Mouse (Mus musculus) T-helper 1 cell (primary cell): ENCODE measurements at regions not wholly inside any gene's neighbourhood (a gene's known extent, or its start where the extent isn't known, plus 50 kb on each side); places are given as distances from the start of the nearest gene placed in this dataset.
"Not testable (repeated sequence)": the region's sequence is repeated elsewhere in the genome, so short reads cannot be mapped to it uniquely, and the experiment has no call there.

ENCODE experiments used
- in situ Hi-C: fragments of 300-600 bp; cut with MboI, MseI; formaldehyde crosslinking; loops from one replicate; pipeline ENCODE4 v1.15.1; 2025; ENCODE audit warnings: high pct_unique_total_duplicates

GRCm38 (mm10) chr8:86280093-86280721, 300.3 kb downstream of the Abcc12 start:
- in situ Hi-C loops = no loop called here

- in situ Hi-C loops = no loop called here
Measured at GRCm38 (mm10) chr8:86275699-86276098, 304.8 kb downstream of the Abcc12 start.

DNA sequence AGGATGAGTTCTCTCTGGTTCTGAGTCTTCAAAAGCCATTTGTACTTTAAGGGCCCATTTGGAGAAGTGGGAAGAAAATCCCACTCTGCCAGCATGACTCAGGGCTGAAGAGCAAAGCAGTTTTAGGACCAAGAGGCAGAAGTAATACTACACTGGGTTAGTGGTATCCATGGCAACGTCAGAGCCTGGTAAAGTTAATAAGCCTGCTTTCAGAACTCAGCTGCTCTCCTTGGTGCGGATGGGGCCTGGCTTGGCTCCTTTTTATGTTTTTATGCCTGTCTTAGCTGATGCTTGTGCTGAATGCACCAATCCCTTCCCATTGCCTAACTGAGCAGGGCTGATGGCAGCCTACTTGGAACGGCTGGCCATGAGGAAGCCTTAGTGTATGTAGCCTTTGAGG, 306.7 kb downstream of the Abcc12 start:
- in situ Hi-C loops = no loop called here

GRCm38 (mm10) chr8:86272626-86273025, 307.9 kb downstream of the Abcc12 start:
- in situ Hi-C loops = no loop called here

- in situ Hi-C loops = no loop called here
Measured at GRCm38 (mm10) chr8:86271477-86271876, 309.0 kb downstream of the Abcc12 start.

DNA sequence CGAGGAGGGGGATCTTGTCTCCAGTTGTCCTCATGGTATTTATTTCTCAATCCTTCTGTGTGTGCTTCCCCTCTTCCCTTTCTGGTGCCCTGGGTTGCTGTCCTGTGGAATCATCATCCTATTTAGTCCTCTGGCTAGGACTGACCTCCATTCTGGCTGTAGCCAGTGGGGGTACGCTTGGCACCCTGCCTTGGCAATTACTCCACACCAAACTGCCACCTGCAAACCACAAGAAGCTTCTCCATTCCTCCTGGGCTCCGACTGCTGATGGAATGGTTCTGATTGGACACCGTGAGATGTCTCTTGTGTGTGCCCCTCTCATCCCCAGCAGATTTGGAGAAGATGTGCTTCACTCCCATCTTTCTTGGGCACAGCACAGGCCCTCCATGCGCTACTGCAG, 322.5 kb downstream of the Abcc12 start:
- in situ Hi-C loops = no loop called here

DNA sequence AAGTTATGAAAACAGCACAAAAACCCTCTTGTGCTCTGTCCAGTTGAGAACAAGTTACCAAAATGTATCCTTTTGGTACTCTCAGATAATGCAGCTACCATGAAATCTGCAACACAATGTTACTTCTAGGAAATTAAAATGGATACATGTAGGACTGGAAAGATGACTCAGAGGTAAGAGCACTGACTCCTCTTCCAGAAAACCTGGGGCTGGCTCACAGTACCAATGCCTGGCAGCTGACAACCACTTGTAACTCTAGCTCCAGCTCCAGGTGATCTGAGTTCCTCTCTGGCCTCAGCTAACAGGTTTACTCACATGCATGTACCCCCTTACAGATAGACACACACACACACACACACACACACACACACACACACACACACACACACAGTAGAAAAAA, 325.1 kb downstream of the Abcc12 start:
- in situ Hi-C loops = no loop called here

DNA sequence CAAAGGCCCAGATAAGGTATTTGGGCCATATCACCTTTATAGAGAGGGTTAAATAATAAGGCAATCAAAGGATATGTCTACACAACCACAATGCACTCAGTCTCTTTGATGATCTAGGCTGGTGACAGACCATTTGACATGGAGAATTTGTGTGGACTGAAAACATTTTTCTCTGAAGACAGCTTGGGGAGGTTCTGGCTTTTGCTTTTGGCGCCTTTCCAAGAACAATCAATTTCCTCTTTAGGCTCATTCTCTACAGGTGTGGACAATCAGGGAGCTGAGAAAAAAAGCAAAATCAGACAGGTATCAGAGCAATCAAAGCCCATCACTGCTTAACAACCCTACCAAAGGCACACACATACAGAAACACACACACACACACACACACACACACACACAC, 325.8 kb downstream of the Abcc12 start:
- in situ Hi-C loops = no loop called here

GRCm38 (mm10) chr8:86252696-86253355, 327.7 kb downstream of the Abcc12 start:
- in situ Hi-C loops = no loop called here

- in situ Hi-C loops = no loop called here
Measured at GRCm38 (mm10) chr8:86234696-86235095, 345.8 kb downstream of the Abcc12 start.

DNA sequence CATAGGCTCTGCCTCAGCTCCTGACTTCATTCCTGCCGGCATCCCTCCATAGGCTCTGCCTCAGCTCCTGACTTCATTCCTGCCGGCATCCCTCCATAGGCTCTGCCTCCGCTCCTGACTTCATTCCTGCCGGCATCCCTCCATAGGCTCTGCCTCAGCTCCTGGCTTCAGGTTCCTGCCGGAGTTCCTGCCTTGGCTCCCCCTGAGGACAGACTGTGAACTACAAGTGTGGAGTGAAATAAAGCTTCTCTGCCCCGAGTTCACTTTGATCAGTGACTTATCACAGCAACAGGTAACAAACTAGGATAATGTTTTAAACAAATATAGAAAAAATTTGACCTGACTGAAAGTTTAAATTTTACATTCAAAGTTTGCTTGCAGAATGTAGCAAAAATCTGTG, 348.5 kb downstream of the Abcc12 start:
- in situ Hi-C loops = not testable (repeated sequence)

GRCm38 (mm10) chr8:86224851-86225250, 355.6 kb downstream of the Abcc12 start:
- in situ Hi-C loops = no loop called here

- in situ Hi-C loops = no loop called here
Measured at GRCm38 (mm10) chr8:86222715-86223114, 357.8 kb downstream of the Abcc12 start.

GRCm38 (mm10) chr8:86222228-86222627, 358.3 kb downstream of the Abcc12 start:
- in situ Hi-C loops = no loop called here

- in situ Hi-C loops = no loop called here
Measured at GRCm38 (mm10) chr8:86214399-86214798, 366.1 kb downstream of the Abcc12 start.

GRCm38 (mm10) chr8:86212461-86212860, 368.0 kb downstream of the Abcc12 start:
- in situ Hi-C loops = no loop called here

GRCm38 (mm10) chr8:86208812-86209262, 368.1 kb downstream of the Phkb start:
- in situ Hi-C loops = no loop called here

- in situ Hi-C loops = no loop called here
Measured at GRCm38 (mm10) chr8:86204421-86205229, 363.9 kb downstream of the Phkb start.

DNA sequence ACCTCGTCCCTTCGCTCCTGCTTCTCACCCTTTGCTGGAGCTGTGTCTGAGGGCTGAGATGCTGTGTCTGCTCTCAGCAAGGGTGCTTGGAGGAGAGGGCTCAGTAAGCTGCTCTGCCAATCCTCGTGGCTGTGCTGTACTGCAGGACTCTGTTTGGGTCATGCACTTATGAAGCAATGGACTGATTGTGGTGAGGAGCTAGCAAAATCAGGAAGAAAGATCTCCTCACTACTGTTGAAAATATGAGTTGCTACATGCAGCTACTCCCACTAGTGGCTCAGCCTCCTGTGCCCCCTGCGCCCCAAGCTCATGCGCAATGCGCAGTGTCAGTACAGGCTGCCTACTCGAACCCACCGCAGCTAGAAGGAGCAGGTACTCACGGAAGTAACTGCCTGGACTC, 362.3 kb downstream of the Phkb start:
- in situ Hi-C loops = no loop called here

DNA sequence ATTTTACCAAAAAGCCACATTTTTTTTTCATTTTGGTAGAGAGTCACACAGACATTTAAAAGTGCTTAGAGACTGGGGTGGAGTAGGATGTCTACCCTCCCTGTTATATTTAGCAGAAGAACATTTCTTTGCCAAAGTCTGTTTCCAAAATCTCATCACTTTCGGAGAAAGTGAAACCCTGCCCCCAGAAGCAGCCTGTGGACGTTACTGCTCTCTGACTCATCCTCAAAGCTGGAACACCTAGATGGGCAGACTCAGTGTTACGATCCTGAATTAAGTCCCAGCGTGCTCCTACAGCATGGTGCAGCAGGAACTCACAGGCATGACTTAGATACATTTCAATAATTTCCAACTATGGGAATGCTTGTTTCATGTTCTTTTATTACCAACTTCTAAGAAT, 361.1 kb downstream of the Phkb start:
- in situ Hi-C loops = no loop called here

DNA sequence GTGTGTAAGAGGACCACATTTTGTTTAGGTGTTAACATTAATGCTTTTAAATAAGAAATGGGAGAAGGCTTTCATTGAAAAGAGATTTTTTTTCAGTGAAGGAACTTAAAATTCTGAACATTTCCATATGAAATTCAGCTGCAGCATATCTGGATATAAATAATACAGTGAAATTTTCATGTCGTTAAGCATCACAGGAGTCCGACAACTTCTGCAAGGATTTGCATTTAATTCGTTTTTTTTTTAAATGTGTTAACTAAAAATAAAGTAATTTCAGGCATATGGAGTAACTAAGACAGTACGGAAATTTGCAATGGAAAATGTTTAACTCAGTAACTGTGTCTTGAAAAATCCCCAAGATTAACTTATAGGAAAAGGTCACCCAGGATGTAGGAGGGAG, 351.5 kb downstream of the Phkb start:
- in situ Hi-C loops = no loop called here

DNA sequence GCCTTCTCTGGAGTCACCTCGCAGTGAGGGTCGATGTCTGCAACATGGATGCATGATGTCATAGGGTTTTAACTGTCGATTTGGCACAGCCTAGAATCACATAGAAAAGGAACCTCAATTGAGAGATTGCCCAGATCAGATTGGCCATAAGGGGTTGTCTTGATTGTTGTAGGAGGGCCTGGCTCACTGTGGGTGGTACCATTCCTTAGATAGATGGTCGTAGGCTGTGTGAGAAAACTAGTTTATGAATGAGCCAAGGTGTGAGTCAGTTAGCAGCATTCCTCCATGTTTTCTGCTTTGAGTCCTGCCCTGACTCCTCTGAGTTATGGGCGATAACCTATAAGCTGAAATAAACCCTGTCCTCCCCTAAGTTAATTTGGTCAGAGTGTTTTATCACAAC, 343.9 kb downstream of the Phkb start:
- in situ Hi-C loops = no loop called here

- in situ Hi-C loops = no loop called here
Measured at GRCm38 (mm10) chr8:86180793-86181192, 340.0 kb downstream of the Phkb start.
